Mouse (Mus musculus) forebrain, embryonic 15.5 days (tissue): Measurements from ENCODE around the gene Cox14. TPM values are rescaled to one million over a fixed set of nuclear protein-coding genes. Genes with fewer than 3 reads are reported as not detected.
A peak's percentile ranks its signal among the peaks of the same experiment; 100 is the strongest.
"Not testable (repeated sequence)": the region's sequence is repeated elsewhere in the genome, so short reads cannot be mapped to it uniquely, and the experiment has no call there.

Source experiments
- ATAC-seq: fragments of 200-750 bp; cut with Nextera tagmentation; replicated peaks from 2 replicates; pipeline ENCODE4 v1.8.0; 2017; ENCODE audit warnings: mild to moderate bottlenecking, moderate TSS enrichment, moderate library complexity
- H3K27ac ChIP-seq: fragments of 300-500 bp; sonication (generic); replicated peaks from 2 replicates; pipeline ENCODE4 v1.5.1; 2015; ENCODE audit warnings: mild to moderate bottlenecking, inconsistent platforms
- H3K27me3 ChIP-seq: fragments of 300-500 bp; sonication (generic); 2 replicates; pipeline ENCODE4 v1.6.1; 2015; ENCODE audit warnings: inconsistent platforms
- H3K36me3 ChIP-seq: fragments of 300-500 bp; sonication (generic); 2 replicates; pipeline ENCODE4 v1.6.1; 2015; ENCODE audit warnings: mild to moderate bottlenecking, inconsistent platforms
- H3K4me1 ChIP-seq: fragments of 300-500 bp; sonication (generic); 2 replicates; pipeline ENCODE4 v1.6.1; 2015; ENCODE audit warnings: inconsistent platforms
- H3K4me2 ChIP-seq: fragments of 300-500 bp; sonication (generic); replicated peaks from 2 replicates; pipeline ENCODE4 v1.6.1; 2015; ENCODE audit warnings: mild to moderate bottlenecking, inconsistent platforms
- H3K4me3 ChIP-seq: fragments of 300-500 bp; sonication (generic); 2 replicates; pipeline ENCODE4 v1.5.1; 2015; ENCODE audit warnings: mild to moderate bottlenecking, inconsistent platforms
- H3K9ac ChIP-seq: fragments of 300-500 bp; sonication (generic); replicated peaks from 2 replicates; pipeline ENCODE4 v1.6.1; 2015; ENCODE audit warnings: mild to moderate bottlenecking, inconsistent platforms
- H3K9me3 ChIP-seq: fragments of 300-500 bp; sonication (generic); 2 replicates; pipeline ENCODE4 v1.6.1; 2016; ENCODE audit warnings: inconsistent platforms
- WGBS: fragments of 180-500 bp; shearing (Covaris S2); methylation state at CpG from one replicate; pipeline ENCODE4 v1.1.7; 2015; ENCODE audit warnings: mixed read lengths; 5-methylcytosine and 5-hydroxymethylcytosine counted together
- polyA plus RNA-seq: library from polyadenylated mRNA; unstranded; fragments of >200 nt; fragmentation: Nextera tagmentation; extraction: Ambion mirVana; gene quantifications from 2 replicates; pipeline ENCODE4 v1.2.1, GENCODE M21; 2015

Gene Cox14
- polyA plus RNA-seq, 1 experiment from 2014 or later = 175 TPM

GRCm38 (mm10) chr15:99700219-99701106 is 25.0 kb upstream of the Cox14 start:
- WGBS = 91% methylated on average over 18 of the region's 18 CpGs
- Histone ChIP-seq H3K27ac (no peak overlapping the region), H3K4me2 (no peak overlapping the region), H3K27me3 (no peaks in the 10 kb centered on the region), H3K9ac (no peak overlapping the region), H3K9me3 (no peaks in the 10 kb centered on the region), H3K4me1 (peaks cover 32% of the 10 kb centered on the region), H3K36me3 (peaks cover 38% of the 10 kb centered on the region), H3K4me3 (no peak overlapping the region)
- ATAC-seq = no peak

DNA sequence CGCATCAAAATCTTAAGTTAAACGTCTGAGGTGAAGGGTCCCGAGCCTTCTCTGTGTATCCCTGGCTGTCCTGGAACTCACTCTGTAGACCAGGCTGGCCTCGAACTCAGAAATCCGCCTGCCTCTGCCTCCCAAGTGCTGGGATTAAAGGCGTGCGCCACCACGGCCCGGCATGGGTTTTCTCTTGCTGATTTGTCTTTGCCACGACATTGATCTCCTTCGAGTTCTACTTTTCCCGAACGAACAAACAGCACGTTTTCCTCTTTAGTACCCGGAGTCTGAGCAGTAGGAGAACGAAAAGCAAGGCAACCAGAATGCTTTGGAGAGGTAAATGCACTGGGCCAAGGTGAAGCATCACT is 23.8 kb upstream of the Cox14 start:
- H3K27ac ChIP-seq = peak overlapping the region; percentile 95
- WGBS = 49% methylated on average over 16 of the region's 16 CpGs
- ATAC-seq = peak; percentile 3; the same call in 1 of the 2 replicates
- not testable (repeated sequence) for H3K27me3 ChIP-seq, H3K9me3 ChIP-seq
- H3K4me2 ChIP-seq = peak overlapping the region; percentile 32
- H3K9ac ChIP-seq = peak overlapping the region; percentile 95
- peak overlapping the region; percentile 74 for H3K4me3 ChIP-seq
- H3K4me1 ChIP-seq = peaks cover 37% of the 10 kb centered on the region
- peaks cover 39% of the 10 kb centered on the region for H3K36me3 ChIP-seq

GRCm38 (mm10) chr15:99701999-99702900 is 23.2 kb upstream of the Cox14 start, which contains the start of gene Smarcd1:
TSS of gene Smarcd1 (plus strand) at chr15:99702129.
- H3K27me3 ChIP-seq = no peaks in the 10 kb centered on the region
- no peaks in the 10 kb centered on the region for H3K9me3 ChIP-seq
- H3K27ac ChIP-seq = peak within 1 kb of the TSS; percentile 95
- peak within 1 kb of the TSS; percentile 74 for H3K4me3 ChIP-seq
- H3K36me3 ChIP-seq = peaks cover 40% of the 10 kb centered on the region
- ATAC-seq = peak; percentile 97
- H3K4me1 ChIP-seq = peaks cover 37% of the 10 kb centered on the region
- H3K9ac ChIP-seq = peak within 1 kb of the TSS; percentile 95
- WGBS = under 1% methylated on average over 68 of the region's 71 CpGs
- H3K4me2 ChIP-seq = peak within 1 kb of the TSS; percentile 71

GRCm38 (mm10) chr15:99703104-99703503 is 22.3 kb upstream of the Cox14 start:
- Histone ChIP-seq H3K4me2 (peak overlapping the region; percentile 71), H3K27ac (peak overlapping the region; percentile 95), H3K9ac (peak overlapping the region; percentile 95), H3K36me3 (peaks cover 43% of the 10 kb centered on the region), H3K9me3 (no peaks in the 10 kb centered on the region), H3K4me1 (peaks cover 37% of the 10 kb centered on the region), H3K4me3 (peak overlapping the region; percentile 74), H3K27me3 (no peaks in the 10 kb centered on the region)
- no peak for ATAC-seq
- WGBS = 66% methylated on average over 9 of the region's 9 CpGs

GRCm38 (mm10) chr15:99703676-99704040 is 21.8 kb upstream of the Cox14 start:
- Histone ChIP-seq H3K9me3 (no peaks in the 10 kb centered on the region), H3K4me3 (peak overlapping the region; percentile 74), H3K9ac (peak overlapping the region; percentile 95; the same call in 1 of the 2 replicates), H3K36me3 (peaks cover 46% of the 10 kb centered on the region), H3K4me1 (peaks cover 37% of the 10 kb centered on the region), H3K27ac (peak overlapping the region; percentile 95), H3K27me3 (no peaks in the 10 kb centered on the region), H3K4me2 (peak overlapping the region; percentile 71)
- no peak for ATAC-seq
- 64% methylated on average over 5 of the region's 5 CpGs for WGBS

DNA sequence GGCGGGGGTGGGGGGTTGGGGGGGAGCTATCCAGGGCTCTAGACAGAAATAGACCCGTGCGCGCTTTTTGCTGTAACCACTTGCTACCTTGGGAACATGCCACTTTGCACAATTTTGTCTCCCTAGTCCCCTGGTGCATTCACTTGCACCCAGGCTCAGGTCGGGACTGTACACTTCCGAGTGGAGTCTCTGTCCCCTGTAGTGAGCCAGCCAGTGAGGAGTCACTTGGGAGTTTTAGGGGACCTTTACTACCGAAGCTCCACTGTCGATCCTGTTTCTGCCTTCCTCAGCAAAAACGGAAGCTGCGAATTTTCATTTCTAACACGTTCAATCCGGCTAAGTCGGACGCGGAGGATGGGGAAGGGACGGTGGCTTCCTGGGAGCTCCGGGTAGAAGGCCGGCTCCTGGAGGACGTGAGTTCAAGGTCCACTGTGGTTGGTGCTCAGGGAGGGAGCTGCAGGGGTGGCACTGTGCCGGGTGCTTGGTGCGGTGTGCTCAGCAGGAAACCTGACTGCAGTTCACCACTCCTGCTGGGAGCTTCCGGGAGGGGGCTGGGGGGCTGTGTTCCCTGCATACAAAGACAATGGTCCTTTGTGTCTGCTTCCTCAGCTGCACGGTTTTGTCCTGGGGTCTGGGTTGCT is 21.3 kb upstream of the Cox14 start:
- no peaks in the 10 kb centered on the region for H3K9me3 ChIP-seq
- peak overlapping the region; percentile 71 for H3K4me2 ChIP-seq
- WGBS = 25% methylated on average over 23 of the region's 23 CpGs
- no peak for ATAC-seq
- H3K4me3 ChIP-seq = peak overlapping the region; percentile 74
- peaks cover 37% of the 10 kb centered on the region for H3K4me1 ChIP-seq
- H3K36me3 ChIP-seq = peaks cover 46% of the 10 kb centered on the region
- H3K27ac ChIP-seq = peak overlapping the region; percentile 95
- peak overlapping the region; percentile 39 for H3K9ac ChIP-seq
- no peaks in the 10 kb centered on the region for H3K27me3 ChIP-seq

GRCm38 (mm10) chr15:99704881-99705280 is 20.5 kb upstream of the Cox14 start:
- Histone ChIP-seq H3K4me2 (peak overlapping the region; percentile 71), H3K4me1 (peaks cover 37% of the 10 kb centered on the region), H3K9me3 (no peaks in the 10 kb centered on the region), H3K36me3 (peaks cover 51% of the 10 kb centered on the region), H3K9ac (peak overlapping the region; percentile 39), H3K4me3 (peak overlapping the region; percentile 74), H3K27me3 (no peaks in the 10 kb centered on the region), H3K27ac (peak overlapping the region; percentile 95)
- 33% methylated on average over 7 of the region's 7 CpGs for WGBS
- no peak for ATAC-seq

- no peak for ATAC-seq
- peak within 1 kb of the TSS; percentile 74 for H3K4me3 ChIP-seq
- WGBS = 63% methylated on average over 11 of the region's 11 CpGs
- H3K4me2 ChIP-seq = peak within 1 kb of the TSS; percentile 71
- peak within 1 kb of the TSS; percentile 95 for H3K27ac ChIP-seq
- no peaks in the 10 kb centered on the region for H3K27me3 ChIP-seq
- H3K4me1 ChIP-seq = peaks cover 37% of the 10 kb centered on the region
- no peaks in the 10 kb centered on the region for H3K9me3 ChIP-seq
- peaks cover 58% of the 10 kb centered on the region for H3K36me3 ChIP-seq
- peak within 1 kb of the TSS; percentile 39 for H3K9ac ChIP-seq
Observed at GRCm38 (mm10) chr15:99705440-99706048, 19.9 kb upstream of the Cox14 start, which contains the start of gene Gm17349. TSS of gene Gm17349 (minus strand) at chr15:99705490.

DNA sequence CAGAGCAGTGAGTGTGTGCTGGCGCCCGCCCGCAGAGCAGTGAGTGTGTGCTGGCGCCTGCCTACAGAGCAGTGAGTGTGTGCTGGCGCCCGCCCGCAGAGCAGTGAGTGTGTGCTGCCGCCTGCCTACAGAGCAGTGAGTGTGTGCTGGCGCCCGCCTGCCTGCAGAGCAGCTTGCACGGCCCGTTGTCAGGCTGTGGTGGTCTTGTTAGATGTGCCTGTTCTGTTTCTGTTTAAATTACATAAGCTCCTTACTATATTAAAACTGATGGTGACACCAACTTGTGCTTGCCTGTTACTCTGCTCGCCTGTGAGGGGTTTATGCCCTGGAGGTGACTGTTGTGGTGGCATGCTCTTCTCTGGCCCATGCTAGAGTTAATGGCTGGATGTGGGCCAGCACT is 17.2 kb upstream of the Cox14 start:
- 95% methylated on average over 13 of the region's 13 CpGs for WGBS
- Histone ChIP-seq H3K4me1 (peaks cover 24% of the 10 kb centered on the region), H3K27ac (no peak overlapping the region), H3K9me3 (no peaks in the 10 kb centered on the region), H3K36me3 (peaks cover 84% of the 10 kb centered on the region), H3K4me2 (no peak overlapping the region), H3K27me3 (no peaks in the 10 kb centered on the region), H3K4me3 (no peak overlapping the region), H3K9ac (no peak overlapping the region)
- no peak for ATAC-seq

- peaks cover 86% of the 10 kb centered on the region for H3K36me3 ChIP-seq
- no peaks in the 10 kb centered on the region for H3K27me3 ChIP-seq
- H3K4me3 ChIP-seq = no peak overlapping the region
- no peak overlapping the region for H3K4me2 ChIP-seq
- H3K9me3 ChIP-seq = no peaks in the 10 kb centered on the region
- no peak overlapping the region for H3K9ac ChIP-seq
- ATAC-seq = no peak
- no peak overlapping the region for H3K27ac ChIP-seq
- WGBS = 89% methylated on average over 10 of the region's 10 CpGs
- H3K4me1 ChIP-seq = peaks cover 10% of the 10 kb centered on the region
Observed at GRCm38 (mm10) chr15:99710221-99711190, 14.9 kb upstream of the Cox14 start.
